Mouse (Mus musculus): Measurements from ENCODE around the gene Ankrd39. TPM values are rescaled to one million over a fixed set of nuclear protein-coding genes. Genes with fewer than 3 reads are reported as not detected.
A peak's percentile ranks its signal among the peaks of the same experiment; 100 is the strongest.

Gene Ankrd39
- polyA plus RNA-seq, 1 experiment from 2014 or later, result 17.8 TPM

DNA sequence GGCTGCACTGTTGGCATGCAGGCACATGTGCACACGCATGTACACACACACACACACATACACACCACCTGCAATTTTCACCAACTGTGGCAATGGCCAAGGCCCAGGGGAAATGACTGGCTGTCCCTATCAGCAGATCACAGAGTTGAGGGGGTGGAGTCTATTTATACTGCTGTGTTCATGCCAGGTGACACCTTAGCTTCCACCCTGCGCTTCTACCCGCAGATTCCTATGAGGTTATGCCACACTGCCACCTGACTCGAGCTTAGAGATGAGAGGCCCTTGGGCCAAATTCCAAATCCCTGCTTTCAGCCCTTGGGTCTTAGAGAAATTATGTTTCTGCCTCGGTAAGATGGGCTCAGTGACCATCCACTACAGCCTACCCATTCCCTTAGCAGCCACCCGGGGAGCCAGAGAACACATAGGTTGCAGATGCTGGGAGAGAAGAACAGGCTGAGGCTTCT is 12.6 kb downstream of the Ankrd39 start:
- Histone ChIP-seq H3K36me3 (peaks cover 19% of the 10 kb centered on the region; the same call in 1 of the 2 replicates), H3K27ac (no peak overlapping the region), H3K4me2 (replicated peaks) (no peak overlapping the region), H3K4me1 (peaks cover 3% of the 10 kb centered on the region; the same call in 1 of the 2 replicates), H3K27me3 (no peaks in the 10 kb centered on the region), H3K4me3 (no peak overlapping the region), H3K9me3 (replicated peaks) (no peaks in the 10 kb centered on the region), H3K9ac (no peak overlapping the region)
- WGBS, result 82% methylated on average over 6 of the region's 6 CpGs
- no peak for ATAC-seq (ENCODE audit: low FRiP score)

DNA sequence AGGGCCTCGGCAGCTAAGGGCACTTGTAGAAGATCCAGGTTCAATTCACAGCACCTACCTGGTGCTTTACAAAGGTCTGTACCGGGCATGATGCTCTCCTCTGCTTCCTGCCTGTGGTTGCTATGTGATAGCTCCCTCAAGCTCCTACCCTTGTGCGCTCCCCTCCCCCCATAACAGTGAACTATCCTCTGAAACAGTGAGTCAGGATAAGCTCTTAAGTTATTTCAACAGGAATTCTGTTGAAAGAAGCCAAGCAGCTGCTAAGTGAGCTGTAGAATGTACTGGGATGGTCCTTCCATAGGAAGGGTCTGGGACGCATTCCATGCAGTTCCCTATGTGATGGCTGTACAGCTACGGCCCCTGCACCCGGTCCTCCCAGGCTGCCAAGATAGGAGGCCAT is 13.7 kb downstream of the Ankrd39 start:
- no peak overlapping the region for H3K27ac ChIP-seq
- ATAC-seq (ENCODE audit: low FRiP score), result no peak
- H3K27me3 ChIP-seq, result no peaks in the 10 kb centered on the region
- WGBS, result 86% methylated on average over 6 of the region's 6 CpGs
- H3K4me1 ChIP-seq, result peaks cover 3% of the 10 kb centered on the region; the same call in 1 of the 2 replicates
- no peaks in the 10 kb centered on the region for H3K9me3 ChIP-seq (replicated peaks)
- H3K4me3 ChIP-seq, result no peak overlapping the region
- 0 out of 2 replicates have a peak, but pooled peaks cover 10% of the 10 kb centered on the region for H3K36me3 ChIP-seq
- no peak overlapping the region for H3K9ac ChIP-seq
- no peak overlapping the region for H3K4me2 ChIP-seq (replicated peaks)

DNA sequence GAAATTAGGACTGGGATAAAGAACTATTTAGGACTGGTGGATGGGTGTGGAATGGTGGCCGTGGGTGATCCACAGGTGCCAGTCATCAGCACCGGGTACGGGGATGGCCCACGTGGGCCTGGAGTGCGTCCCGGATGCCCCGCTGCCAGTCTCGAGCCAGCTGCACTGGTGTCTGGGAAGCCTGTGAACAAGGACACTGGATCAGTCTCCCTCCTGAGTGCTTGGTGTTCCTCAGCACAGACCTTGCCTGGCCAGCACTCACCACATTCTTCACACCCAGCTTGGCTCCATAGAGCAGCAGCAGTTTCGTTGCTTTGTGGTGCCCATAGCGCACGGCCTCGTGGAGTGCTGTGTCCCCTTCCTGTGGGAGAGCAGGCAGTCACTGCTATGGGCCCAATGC is 15.8 kb downstream of the Ankrd39 start:
- no peak for ATAC-seq (ENCODE audit: low FRiP score)
- Histone ChIP-seq H3K36me3 (0 out of 2 replicates have a peak, but pooled peaks cover 16% of the 10 kb centered on the region), H3K9ac (no peak overlapping the region), H3K27ac (no peak overlapping the region), H3K4me3 (no peak overlapping the region), H3K27me3 (no peaks in the 10 kb centered on the region), H3K4me1 (peaks cover 3% of the 10 kb centered on the region; the same call in 1 of the 2 replicates), H3K4me2 (replicated peaks) (no peak overlapping the region), H3K9me3 (replicated peaks) (no peaks in the 10 kb centered on the region)
- 89% methylated on average over 12 of the region's 12 CpGs for WGBS

DNA sequence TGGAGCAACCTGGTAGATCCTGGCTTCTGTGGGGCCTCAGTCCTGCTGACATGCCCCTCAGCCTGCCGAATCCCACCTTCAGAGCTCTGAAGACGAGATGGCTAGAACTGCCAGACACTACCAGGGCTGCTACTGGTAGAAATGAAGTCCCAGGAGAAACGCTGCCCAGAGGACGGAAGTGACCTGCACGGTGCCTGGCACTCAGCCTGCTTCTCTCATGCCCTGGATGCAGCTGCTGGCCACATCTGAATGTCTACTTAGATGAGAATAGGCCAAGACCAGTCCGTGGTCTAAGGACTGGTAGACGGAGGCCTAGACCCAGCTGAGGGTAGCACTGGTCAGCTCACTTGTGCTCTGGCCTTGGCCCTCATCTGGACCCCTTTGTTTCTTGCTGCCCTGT is 16.3 kb downstream of the Ankrd39 start:
- Histone ChIP-seq H3K4me2 (replicated peaks) (no peak overlapping the region), H3K4me1 (peaks cover 3% of the 10 kb centered on the region; the same call in 1 of the 2 replicates), H3K27ac (no peak overlapping the region), H3K27me3 (no peaks in the 10 kb centered on the region), H3K36me3 (peaks cover 20% of the 10 kb centered on the region), H3K9ac (0 out of 2 replicates have a peak overlapping the region, but pooled peaks have one; percentile 19), H3K9me3 (replicated peaks) (no peaks in the 10 kb centered on the region), H3K4me3 (no peak overlapping the region)
- ATAC-seq (ENCODE audit: low FRiP score), result no peak
- 93% methylated on average over 7 of the region's 7 CpGs for WGBS

DNA sequence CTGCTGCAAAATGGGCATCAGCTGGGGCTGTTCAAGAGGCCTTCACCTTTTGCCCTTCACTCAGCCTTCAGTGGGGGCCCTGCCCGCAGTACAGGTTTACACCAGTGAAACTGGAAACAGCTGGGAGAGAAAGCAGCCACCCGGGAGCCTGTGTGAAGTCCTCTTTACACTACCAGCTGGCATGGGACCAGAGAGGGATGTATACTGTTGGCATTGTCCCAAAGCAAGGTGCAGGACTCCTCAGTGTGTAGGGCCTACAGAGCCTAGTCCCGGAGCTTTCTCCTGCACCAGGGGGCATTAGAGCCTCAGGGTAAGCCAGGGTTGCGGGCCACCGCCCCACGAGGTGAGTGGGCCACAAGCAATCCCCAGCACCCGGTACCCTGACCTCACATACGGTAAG is 16.8 kb downstream of the Ankrd39 start:
- Histone ChIP-seq H3K36me3 (peaks cover 25% of the 10 kb centered on the region), H3K27ac (no peak overlapping the region), H3K9me3 (replicated peaks) (no peaks in the 10 kb centered on the region), H3K4me1 (peaks cover 3% of the 10 kb centered on the region; the same call in 1 of the 2 replicates), H3K4me3 (no peak overlapping the region), H3K27me3 (no peaks in the 10 kb centered on the region), H3K9ac (peak overlapping the region; percentile 19; the same call in 1 of the 2 replicates), H3K4me2 (replicated peaks) (no peak overlapping the region)
- 76% methylated on average over 8 of the region's 8 CpGs for whole genome bisulfite sequencing
- ATAC-seq (ENCODE audit: low FRiP score), result no peak

DNA sequence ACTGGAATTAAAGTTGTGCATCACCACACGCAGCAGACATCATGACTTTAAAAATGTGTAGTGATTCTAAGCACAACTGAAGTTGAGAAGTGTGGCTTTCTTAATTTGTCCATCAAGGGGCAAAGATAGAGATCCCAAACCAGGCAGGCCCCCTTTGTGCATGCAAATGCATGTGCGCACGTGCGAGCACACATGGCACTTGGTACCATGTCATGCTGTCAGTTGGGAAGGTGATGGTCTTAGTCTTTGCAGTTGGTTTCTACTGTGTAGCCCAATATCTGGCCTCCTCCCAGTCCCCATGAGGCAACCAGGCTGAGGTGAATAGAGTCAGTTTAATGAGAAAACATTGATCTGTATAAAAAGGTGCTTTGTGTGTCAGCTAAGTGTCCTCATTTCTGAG is 17.4 kb downstream of the Ankrd39 start:
- no peak for ATAC-seq (ENCODE audit: low FRiP score)
- Histone ChIP-seq H3K9me3 (replicated peaks) (no peaks in the 10 kb centered on the region), H3K4me1 (peaks cover 3% of the 10 kb centered on the region; the same call in 1 of the 2 replicates), H3K36me3 (peaks cover 31% of the 10 kb centered on the region), H3K9ac (no peak overlapping the region), H3K4me3 (no peak overlapping the region), H3K27ac (no peak overlapping the region), H3K27me3 (no peaks in the 10 kb centered on the region), H3K4me2 (replicated peaks) (no peak overlapping the region)
- 96% methylated on average over 4 of the region's 4 CpGs for WGBS

DNA sequence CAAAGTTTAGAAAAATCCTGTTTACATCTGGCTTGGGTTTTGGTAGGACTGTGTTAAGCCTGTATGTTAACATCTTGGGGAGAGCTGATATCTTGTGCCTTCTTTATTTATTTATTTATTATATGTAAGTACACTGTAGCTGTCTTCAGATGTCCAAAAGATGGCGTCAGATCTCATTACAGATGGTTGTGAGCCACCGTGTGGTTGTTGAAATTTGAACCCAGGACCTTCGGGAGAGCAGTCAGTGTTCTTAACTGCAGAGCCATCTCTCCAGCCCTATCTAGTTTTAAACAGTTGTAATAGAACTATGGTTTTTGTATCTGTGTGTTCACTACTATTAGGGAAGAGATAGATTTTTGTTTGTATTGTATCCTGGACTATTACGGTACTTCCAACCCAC is 18.0 kb downstream of the Ankrd39 start:
- H3K36me3 ChIP-seq, result peaks cover 37% of the 10 kb centered on the region
- no peak overlapping the region for H3K4me2 ChIP-seq (replicated peaks)
- H3K4me1 ChIP-seq, result peaks cover 3% of the 10 kb centered on the region; the same call in 1 of the 2 replicates
- H3K9me3 ChIP-seq (replicated peaks), result no peaks in the 10 kb centered on the region
- H3K27ac ChIP-seq, result no peak overlapping the region
- no peak overlapping the region for H3K4me3 ChIP-seq
- H3K27me3 ChIP-seq, result no peaks in the 10 kb centered on the region
- 93% methylated on average over 4 of the region's 4 CpGs for WGBS
- ATAC-seq (ENCODE audit: low FRiP score), result no peak
- H3K9ac ChIP-seq, result no peak overlapping the region

DNA sequence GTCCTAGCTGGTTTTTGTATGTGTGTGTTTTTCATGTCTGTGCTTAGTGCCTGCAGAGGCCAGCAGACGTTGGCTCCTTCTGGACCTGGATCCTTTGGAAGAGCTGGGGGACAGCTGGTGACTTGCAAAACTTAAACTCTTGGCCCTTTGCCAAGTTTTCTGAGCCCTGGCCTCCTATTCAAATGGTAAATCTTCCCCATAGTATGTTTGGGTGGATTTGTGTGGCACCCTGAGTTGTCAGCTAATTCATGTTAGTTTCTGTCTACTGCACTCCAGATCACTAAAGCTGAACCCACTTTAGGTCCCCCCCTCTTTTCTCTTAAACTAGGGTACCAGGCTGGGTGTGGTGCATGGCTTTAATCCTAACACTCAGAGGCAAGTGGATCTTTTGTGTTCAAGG is 18.9 kb downstream of the Ankrd39 start:
- no peak overlapping the region for H3K9ac ChIP-seq
- no peak overlapping the region for H3K4me2 ChIP-seq (replicated peaks)
- peaks cover 3% of the 10 kb centered on the region; the same call in 1 of the 2 replicates for H3K4me1 ChIP-seq
- 21% methylated on average over 1 of the region's 1 CpGs for WGBS
- no peak overlapping the region for H3K4me3 ChIP-seq
- peaks cover 46% of the 10 kb centered on the region for H3K36me3 ChIP-seq
- H3K27me3 ChIP-seq, result no peaks in the 10 kb centered on the region
- H3K9me3 ChIP-seq (replicated peaks), result no peaks in the 10 kb centered on the region
- H3K27ac ChIP-seq, result peak overlapping the region; percentile 40
- ATAC-seq (ENCODE audit: low FRiP score), result peak; percentile 39

DNA sequence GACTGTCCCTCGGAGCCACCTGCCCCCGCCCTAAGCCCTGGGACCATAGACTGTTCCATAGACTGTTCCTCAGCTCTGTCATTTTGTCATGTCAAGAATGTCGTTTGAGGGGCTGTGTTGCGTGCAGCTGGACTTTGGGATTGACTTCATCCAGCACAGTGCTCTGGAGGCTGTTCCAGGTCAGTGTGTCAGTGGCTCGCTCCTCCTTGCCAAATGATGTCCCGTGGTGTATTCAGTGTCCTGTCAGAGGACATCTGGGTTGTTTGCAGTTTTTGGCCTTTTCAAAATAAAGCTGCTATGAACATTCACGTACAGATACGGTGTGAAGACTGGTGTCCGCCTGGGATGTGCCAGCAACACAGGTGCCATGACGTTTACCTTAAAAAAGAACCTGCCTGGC is 20.3 kb downstream of the Ankrd39 start:
- Histone ChIP-seq H3K9me3 (replicated peaks) (no peaks in the 10 kb centered on the region), H3K27me3 (no peaks in the 10 kb centered on the region), H3K4me3 (no peak overlapping the region), H3K9ac (no peak overlapping the region), H3K4me2 (replicated peaks) (no peak overlapping the region), H3K27ac (no peak overlapping the region), H3K4me1 (peaks cover 6% of the 10 kb centered on the region; the same call in 1 of the 2 replicates), H3K36me3 (peaks cover 60% of the 10 kb centered on the region)
- no peak for ATAC-seq (ENCODE audit: low FRiP score)
- WGBS, result 93% methylated on average over 10 of the region's 10 CpGs

DNA sequence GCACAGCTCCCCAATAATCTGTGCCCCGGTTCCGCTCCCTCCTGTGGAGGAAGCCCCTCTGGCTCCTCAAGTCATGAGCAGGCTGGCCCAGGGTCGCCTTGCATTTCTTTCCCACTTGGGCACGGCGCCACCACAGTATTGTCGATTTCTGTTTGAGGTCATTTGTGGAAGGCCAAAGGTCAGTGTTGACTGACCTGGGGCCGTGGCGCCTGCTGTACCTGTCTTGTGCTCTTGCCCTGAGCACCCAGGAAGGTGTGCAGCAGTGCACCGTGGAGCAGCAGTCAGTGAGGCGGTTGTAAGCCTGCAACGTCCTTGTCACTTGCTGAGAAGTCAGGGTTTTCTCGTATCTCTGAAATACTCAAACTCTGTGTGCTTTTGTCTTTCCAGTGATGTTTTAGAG is 21.5 kb downstream of the Ankrd39 start:
- no peak for ATAC-seq (ENCODE audit: low FRiP score)
- Histone ChIP-seq H3K27me3 (no peaks in the 10 kb centered on the region), H3K9me3 (replicated peaks) (no peaks in the 10 kb centered on the region), H3K4me1 (peaks cover 6% of the 10 kb centered on the region; the same call in 1 of the 2 replicates), H3K4me3 (no peak overlapping the region), H3K9ac (no peak overlapping the region), H3K27ac (no peak overlapping the region), H3K36me3 (peaks cover 61% of the 10 kb centered on the region), H3K4me2 (replicated peaks) (no peak overlapping the region)
- WGBS, result 88% methylated on average over 12 of the region's 12 CpGs

DNA sequence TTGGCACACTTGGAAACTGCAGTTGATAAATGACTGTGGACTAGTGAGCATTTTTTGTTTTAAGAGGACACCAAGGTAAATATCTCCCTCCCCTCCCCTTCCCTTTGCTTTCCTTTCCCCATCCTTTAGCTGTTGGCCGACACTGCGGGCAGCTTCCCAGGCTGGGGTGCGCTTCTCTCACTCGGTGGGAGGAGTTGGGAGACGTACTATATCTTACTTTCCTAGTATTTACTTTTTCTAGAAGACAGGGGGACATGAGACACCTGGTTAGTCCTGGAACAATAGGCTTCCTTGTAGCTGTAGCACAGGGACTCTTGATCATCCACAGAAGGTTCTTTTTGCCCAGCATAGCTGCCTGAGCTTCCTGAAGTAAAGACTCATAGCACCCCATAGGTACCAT is 23.2 kb downstream of the Ankrd39 start:
- no peak overlapping the region for H3K27ac ChIP-seq
- H3K4me2 ChIP-seq (replicated peaks), result no peak overlapping the region
- peaks cover 76% of the 10 kb centered on the region for H3K36me3 ChIP-seq
- H3K4me3 ChIP-seq, result no peak overlapping the region
- ATAC-seq (ENCODE audit: low FRiP score), result no peak
- H3K27me3 ChIP-seq, result no peaks in the 10 kb centered on the region
- no peak overlapping the region for H3K9ac ChIP-seq
- H3K4me1 ChIP-seq, result peaks cover 3% of the 10 kb centered on the region; the same call in 1 of the 2 replicates
- 93% methylated on average over 5 of the region's 5 CpGs for WGBS
- no peaks in the 10 kb centered on the region for H3K9me3 ChIP-seq (replicated peaks)

DNA sequence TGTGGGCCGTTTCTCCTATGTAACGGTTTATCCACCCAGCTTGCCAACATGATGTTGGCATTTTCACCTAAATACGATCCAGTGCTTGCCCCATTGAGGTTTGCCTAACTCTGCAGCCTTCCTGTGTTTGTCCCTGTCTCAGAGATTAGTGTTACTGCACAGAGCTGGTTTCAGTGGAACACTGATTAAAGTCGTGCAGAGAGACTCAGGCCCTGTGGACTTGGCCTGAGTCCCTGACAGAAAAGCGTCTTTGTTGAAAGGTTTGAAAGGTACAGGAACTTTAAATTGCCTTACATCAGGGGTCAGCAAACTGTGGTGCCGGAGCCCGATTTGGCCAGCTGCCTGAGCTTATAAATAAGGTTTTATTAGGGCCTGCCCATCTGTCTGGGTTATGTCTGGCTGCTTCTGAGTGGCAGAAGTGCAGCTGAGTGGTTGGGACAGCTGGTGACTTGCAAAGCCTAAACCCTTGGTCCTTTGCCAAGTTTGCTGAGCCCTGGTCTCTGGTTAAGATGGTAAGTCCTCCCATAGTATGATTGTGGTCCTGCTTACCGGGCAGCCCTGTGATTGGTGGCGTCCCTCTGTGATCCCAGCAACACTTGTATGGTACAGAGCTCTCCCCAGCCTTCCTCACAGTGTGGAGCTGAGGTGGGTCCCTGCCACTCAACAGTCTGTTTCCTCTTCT is 23.8 kb downstream of the Ankrd39 start:
- peaks cover 3% of the 10 kb centered on the region; the same call in 1 of the 2 replicates for H3K4me1 ChIP-seq
- peaks cover 78% of the 10 kb centered on the region for H3K36me3 ChIP-seq
- no peaks in the 10 kb centered on the region for H3K27me3 ChIP-seq
- H3K9me3 ChIP-seq (replicated peaks), result no peaks in the 10 kb centered on the region
- H3K4me2 ChIP-seq (replicated peaks), result no peak overlapping the region
- H3K27ac ChIP-seq, result peak overlapping the region; percentile 57
- H3K4me3 ChIP-seq, result no peak overlapping the region
- no peak overlapping the region for H3K9ac ChIP-seq
- 70% methylated on average over 9 of the region's 9 CpGs for WGBS
- peak; percentile 47 for ATAC-seq (ENCODE audit: low FRiP score)

DNA sequence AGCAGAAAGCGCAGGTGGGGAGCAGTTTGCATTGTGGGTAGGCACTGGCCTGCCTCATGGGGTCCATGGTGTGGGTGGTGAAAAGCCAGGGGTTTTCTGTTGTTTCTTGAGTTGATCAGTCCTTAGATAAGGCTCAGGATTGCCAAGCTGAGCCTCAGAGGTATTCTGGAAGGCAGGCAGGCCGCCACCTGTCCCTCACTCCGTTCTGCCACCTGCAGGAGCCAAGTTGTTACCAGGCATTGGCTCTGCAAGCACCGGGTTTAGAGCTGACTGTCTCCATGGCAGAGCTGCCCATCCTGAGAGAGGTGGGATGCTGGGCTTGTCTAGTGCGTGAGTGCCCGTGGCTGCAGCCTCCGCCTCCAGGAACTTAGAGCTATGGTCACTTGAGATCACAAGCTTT is 25.0 kb downstream of the Ankrd39 start:
- no peak overlapping the region for H3K27ac ChIP-seq
- no peak overlapping the region for H3K4me3 ChIP-seq
- H3K27me3 ChIP-seq, result no peaks in the 10 kb centered on the region
- H3K9me3 ChIP-seq (replicated peaks), result no peaks in the 10 kb centered on the region
- WGBS, result 93% methylated on average over 7 of the region's 7 CpGs
- no peak overlapping the region for H3K4me2 ChIP-seq (replicated peaks)
- H3K9ac ChIP-seq, result no peak overlapping the region
- ATAC-seq (ENCODE audit: low FRiP score), result no peak
- H3K4me1 ChIP-seq, result peaks cover 3% of the 10 kb centered on the region; the same call in 1 of the 2 replicates
- H3K36me3 ChIP-seq, result peaks cover 84% of the 10 kb centered on the region
